Mouse (Mus musculus) inflammation-experienced regulatory T-cells, adult 6 months (primary cell): ENCODE measurements around the gene Synj2. TPM values are rescaled to one million over a fixed set of nuclear protein-coding genes. Genes with fewer than 3 reads are reported as not detected.
A peak's percentile ranks its signal among the peaks of the same experiment; 100 is the strongest.

Source experiments
- ATAC-seq: one replicate; pipeline ENCODE4 v1.8.0; 2017
- polyA plus RNA-seq, 3 experiments: library from polyadenylated mRNA; unstranded; fragments of 100-300 nt; shearing (Covaris generic); gene quantifications; one replicate each; pipeline ENCODE4 v1.2.1; 2017

Synj2 gene
- polyA plus RNA-seq, 3 experiments from 2014 or later = 11.8 to 16.8 (median 16.3) TPM

DNA sequence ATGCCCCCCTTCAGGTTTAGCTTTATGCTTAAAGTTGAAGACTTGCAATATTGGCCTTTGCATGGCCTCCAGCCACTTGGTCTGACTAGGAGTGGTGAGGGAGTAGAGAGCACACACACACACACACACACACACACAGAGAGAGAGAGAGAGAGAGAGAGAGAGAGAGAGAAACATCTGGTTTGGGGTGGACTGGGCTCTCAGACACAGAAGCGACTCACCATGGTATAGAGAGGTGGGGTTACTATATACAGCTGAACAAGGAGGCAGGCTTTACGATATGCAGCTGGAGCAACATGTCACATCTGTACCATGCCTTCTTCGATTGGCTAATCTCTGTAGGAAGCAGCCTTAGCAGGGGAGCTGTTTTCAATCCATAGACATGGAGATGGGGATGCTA is 5.4 kb upstream of the Synj2 start:
- ATAC-seq = no peak

DNA sequence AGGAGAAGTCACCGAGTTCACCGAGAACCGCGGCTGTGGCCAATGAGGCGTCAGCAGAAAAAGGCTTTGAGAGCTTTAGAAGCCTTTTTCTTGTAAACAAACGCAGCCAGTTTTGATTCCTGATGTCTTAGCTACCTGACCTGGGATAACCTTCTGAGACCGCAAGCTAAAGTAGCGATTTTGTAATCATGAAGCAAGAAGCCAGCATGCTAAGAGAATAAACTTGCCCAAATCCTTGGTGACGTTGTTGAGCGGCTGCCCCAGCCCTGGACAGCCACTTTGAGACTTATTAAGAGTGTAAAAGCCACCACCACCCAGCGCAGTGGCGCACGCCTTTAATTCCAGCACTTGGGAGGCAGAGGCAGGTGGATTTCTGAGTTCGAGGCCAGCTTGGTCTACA is 4.8 kb upstream of the Synj2 start:
- no peak for ATAC-seq

DNA sequence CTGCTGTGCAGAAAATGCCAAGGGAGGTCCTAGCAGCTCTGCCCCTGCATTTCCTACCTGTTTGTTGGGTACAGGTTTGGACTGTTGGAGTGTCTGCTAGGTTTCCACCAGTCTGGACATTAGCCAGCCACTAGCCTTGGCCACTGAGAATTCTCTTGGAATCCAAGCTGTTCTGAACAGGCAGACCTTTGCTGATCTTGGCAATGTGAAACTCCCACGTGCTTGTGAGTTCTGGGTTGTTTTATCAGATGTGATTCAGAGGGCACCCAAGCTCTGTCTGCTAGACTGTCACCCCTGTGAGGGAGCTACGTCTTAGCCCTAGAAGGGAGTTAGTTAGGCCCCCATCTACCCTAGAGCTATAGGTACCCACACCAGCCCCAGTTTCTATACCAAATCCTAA is 3.6 kb upstream of the Synj2 start:
- no peak for ATAC-seq

DNA sequence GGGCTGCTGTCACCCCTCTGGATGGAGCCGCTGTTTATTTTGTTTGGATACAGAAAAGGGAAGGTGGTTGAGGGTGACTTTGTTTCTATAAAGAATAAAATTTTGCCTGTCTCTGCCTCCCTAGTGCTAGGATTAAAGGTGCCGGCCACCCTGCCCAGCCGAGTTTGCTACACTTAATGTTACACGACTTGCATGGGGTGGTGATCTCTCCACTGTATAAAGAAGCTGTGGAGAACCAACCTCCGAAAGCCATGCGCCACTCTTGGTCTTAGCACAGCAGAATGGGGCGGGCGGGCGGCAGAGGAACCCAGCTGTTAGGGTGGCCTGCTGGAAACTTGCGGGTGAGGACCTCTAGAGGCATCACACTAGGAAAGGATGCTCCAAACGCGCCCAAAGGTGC is 1.2 kb upstream of the Synj2 start:
- ATAC-seq = no peak

DNA sequence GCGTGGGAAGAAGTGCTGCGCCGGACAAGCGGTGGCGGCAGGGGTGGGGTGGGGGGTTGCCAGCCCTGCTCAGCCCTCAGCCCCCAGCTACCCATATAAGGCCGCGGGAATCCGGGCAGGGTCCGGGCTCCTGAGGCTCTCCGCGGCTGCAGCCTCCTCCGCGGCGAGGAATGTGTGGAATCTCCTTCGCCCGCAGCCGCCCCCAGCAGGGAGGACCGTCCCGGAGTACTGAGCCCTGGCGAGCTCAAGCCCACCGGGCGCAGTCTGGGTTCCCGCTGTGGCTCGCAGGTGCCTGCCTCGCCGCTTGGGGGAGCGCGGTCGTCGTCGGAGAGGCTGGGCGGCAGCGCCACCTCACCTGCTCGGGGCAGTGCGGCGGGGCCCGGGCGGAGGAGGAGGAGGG is 288 bp upstream of the Synj2 start:
- ATAC-seq = peak; percentile 84

DNA sequence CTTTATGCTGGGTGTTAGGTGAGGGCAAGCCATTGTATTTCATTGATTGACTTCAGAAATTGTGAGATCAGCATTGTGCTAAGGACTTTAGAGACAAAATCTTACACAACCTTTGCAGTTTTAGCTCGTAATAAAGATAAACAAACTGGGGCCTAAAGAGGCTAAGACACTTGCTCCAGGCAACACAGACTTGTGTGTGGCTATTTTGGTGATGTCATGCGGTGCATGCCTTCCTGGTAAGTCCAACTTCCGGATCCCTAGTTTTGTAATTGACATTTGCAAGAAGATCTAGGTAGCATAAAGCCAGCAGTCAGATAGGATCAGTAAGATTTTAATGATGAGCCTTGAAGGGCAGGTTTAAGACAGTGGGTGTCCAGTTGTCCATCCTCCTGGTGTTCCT is 1.1 kb downstream of the Synj2 start:
- no peak for ATAC-seq

DNA sequence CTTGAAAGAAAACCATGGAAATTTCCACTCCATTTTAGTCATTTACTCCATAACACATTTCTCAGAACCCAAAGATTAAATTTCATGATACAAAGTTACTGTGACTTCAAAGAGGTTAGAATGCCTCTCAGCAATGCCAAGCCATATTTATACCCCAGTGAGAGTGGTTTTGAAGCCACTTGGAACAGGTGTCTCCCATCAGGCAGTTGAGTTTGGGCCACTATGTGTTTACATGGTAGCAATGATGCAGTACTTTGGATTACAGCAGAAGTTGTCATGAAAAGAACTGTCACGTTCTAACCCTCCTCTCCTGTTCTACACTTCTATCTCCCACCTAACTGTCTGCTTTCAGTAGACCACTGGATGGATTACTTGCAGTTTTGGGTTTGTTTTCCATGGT is 2.0 kb downstream of the Synj2 start:
- no peak for ATAC-seq

DNA sequence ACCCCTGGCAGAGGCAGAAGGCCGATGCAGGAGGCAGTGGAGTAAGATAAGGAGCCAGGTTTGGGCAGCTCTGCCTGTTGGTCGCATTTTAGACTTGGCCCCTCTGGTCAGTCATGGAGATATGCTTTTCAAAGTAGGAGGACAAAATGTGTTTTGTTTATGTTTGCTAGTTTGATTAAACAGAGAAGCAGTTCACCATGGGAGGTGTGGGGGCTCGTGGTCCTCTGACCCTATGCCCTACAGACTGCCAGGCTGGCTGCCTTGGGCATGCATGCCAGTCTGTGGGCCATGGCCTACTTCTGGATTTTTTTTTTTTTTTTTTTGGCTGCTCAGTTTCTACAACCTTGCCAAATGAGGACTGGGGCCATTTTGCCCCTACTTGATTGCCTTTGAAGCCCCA is 6.0 kb downstream of the Synj2 start:
- no peak for ATAC-seq

DNA sequence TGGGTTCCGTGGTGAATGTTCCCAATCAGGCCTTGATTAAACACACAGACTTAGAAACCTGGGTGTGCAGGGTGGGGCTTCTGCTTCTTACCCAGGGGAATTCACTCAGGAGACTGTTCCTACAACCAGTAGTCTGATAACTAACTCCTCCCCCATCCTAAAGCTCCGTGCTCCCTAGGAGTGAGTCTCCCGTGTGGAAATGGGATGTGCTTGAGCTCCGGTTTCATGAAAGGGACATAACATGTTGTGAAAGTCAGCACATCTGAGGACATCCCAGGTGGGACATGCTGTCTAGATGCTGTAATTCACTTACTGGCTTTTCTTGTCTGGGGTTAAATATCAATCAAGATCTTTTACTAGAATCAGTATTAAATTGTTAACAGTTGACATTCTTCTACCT is 11.4 kb downstream of the Synj2 start:
- ATAC-seq = no peak

DNA sequence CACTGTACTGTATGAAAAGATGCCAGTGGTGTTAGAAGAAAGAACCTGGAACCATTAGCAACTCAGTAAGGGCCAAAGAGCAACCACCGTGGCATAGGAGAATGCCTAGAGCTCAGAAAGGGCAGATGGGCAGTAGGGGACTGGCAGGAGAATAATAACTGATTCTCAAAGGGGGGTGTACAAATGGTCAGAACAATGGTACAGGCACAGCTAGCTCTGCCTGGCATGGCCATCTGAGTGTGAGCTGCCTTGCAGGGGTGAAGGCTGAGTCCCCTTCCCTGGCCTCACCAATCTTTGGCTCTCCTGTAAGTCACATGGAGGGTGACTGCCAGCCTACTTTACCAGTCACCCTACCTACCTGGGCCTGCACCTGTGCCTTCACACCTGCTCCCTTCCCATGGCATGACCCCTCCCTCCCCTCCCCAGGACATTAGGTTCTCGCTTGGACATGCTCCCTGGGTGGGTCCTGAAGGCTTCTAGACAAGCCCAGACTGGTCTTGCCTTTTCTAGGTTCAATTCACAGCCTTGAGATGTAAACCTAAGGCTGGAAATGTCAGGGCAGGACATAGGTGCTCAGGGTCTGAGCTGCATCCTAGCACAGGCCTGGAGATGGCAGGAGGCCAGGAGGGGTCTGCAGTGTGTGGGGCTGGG is 15.4 kb downstream of the Synj2 start:
- no peak for ATAC-seq

DNA sequence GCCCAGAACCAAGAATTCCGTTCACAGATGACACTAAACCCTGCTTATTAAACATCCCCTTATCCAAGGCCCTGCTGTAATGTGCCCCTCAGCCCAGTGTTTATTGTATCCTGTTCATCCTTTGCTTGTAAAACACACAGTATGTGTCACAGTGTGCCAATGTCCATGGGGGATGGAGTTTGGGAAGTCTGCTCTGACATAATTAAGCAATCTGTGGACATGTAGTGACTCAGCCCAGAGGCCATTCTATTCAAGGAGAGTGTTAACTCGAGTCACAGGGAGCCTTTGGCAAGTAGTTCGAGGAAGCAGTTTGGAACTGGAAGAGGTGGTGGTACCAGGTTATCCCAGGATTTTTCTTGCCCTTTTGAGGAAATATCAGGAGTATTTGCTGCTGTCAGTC is 16.0 kb downstream of the Synj2 start:
- ATAC-seq = no peak

DNA sequence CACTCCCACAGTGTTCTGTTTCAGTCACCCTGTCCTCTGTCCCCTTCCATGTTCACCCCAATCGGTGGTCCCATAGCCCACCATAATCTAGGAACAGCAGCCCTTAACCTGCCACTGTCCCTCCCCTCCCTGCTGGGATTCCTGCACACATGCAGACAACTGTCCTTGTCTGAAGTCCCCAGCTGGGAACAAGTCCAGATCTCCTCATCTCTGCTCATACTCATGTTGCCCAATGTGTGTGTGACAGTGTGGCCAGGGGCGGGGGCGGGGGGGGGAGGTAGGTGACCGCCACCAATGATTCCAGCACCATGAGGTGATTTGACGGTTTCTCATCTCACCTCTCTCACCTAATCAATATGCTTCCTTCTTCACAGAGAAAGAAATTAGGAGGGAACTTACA is 17.1 kb downstream of the Synj2 start:
- no peak for ATAC-seq

DNA sequence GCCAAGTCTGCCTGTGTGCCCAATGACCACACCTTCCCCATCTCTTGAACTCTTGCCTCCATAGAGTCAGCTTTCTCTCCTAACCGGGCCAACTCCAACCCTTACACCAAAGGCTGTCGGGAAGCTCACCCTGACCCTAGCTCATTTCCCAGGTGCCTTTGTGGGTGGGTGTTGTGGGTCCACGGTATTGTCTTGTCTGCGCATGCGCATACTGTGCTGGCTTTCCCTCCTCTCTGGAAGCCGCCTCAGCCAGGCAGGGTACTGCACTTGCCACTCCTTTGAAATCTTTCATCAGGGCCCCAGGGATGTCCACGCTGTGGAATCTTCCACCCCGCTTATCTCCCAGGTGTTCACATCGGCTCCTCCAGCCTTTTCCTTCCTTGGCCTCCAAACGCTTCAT is 17.6 kb downstream of the Synj2 start:
- ATAC-seq = no peak

DNA sequence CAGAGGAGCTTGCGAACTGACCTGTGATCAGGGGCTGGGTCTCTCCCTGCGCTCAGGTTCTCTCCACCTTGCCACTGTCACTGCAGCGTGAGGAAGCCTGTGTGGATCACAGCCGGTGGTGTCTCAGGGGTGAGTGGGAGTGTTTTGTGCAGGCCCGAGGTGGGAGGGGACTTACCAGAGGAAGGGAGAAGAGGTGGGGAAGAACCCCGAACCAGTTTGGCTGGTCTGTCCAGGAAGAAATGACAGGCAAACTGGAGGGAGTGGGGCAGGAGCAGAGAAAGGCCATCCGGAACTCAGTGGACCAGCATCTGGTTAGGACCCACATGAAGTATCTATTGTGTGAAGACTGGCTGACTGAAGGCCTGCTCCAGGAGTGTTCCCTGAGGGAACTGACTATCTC is 18.0 kb downstream of the Synj2 start:
- no peak for ATAC-seq

DNA sequence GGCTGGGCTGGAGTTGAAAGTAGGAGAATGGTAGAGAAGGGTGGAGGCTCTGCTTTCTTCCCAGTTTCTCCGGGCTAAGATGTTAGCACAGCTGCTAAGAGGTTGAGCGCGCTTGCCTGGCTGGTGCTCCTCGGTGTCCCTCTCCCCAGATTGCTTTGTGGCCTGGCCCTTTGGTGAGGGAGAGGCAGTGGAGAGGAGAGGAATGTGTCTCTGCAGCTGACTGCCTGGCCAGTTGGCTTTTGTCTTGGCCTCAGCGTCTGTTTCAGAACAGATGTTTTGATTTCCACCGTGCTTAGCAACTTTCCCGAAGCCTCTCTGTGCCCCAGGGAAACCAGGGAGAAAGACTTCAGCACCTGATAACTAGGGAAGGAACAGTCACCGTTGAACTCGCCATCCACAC is 18.7 kb downstream of the Synj2 start:
- ATAC-seq = no peak

DNA sequence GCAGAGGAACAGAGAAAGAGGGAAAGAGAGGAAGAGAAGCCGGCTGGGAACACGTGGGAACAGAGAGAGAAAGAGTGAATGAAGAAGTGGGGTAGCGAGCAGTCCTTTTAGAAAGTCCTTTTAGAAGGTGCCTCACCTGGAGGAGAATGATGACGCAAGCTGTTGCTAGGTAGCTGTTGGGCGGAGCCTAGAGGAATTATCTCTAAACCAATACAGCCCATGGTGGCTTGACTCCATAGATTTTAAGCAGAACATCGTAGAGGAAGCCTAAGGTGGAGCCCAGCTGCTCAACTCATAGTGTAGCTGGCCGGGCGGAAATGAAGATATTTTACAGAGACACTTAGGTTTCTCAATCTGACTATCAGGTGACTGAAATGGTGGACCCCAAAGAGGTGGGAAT is 22.7 kb downstream of the Synj2 start:
- ATAC-seq = no peak

DNA sequence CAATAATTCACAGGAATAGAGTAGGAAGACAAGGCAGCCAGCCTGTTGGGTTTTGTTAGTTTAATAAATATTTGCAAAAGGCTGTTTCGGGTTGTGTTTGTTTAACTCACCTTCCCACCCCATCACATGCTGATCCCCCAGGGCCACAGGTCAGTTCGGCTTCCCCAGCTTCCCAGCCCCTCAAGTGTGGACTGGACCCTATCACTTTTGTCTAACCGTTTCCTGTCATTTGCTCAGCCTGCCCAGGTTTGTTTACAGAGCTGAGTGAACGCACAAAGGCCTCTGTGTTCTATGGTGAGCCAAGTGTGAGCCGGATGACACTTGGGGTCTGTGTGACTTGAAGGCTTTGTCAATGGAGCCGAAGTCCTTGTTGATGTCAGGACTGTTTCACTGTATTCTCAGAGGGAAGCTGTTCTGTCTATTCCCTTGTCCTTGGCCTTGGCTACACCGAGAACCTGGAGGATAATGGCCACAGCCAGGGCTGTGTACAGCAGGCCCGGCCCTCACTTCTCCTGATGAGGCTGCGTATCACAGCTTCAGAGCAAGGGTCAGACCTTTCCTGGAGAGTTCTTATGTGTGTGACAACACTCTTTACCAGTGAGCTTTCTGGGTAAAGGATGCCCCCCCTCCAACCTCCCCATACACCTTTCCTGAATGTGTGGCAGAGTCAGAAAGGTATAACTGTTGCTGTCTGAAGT is 24.2 kb downstream of the Synj2 start:
- no peak for ATAC-seq

DNA sequence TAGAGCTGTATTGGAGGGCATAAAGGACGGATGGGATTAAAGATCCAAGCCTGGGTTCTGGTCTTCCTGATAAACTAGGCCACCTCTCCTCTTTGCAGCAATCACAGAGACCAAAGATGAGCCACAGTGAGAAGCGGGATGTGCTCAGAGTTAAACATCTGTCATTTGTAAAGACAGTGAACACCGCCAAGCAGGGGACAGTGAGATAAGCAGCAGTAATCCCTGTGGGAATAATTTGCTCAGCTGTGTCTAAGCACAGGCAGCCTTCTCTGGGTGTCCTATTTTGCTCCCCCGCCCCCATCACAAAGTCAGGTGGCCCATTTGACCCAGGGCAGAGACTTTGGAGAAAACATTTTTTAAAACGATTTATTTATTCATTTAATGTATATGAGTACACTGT is 25.6 kb downstream of the Synj2 start:
- no peak for ATAC-seq

DNA sequence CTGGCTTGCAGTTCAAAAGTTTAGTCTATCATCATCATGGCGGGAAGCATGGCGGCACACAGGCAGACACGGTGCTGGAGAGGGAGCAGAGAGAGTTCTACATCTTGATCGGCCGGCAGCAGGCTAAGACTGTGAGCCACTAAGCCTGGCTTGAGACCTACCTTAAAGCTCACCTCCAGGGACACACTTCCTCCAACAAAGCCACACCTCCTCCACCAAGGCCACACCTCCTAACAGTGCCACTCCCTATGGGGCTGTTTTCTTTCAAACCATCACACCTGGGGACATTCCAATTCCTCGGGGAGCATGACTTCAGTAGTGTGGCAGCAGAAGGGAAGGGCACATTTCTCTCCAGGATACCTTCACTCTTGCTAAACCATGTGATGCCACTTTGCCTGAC is 27.5 kb downstream of the Synj2 start:
- ATAC-seq = no peak

DNA sequence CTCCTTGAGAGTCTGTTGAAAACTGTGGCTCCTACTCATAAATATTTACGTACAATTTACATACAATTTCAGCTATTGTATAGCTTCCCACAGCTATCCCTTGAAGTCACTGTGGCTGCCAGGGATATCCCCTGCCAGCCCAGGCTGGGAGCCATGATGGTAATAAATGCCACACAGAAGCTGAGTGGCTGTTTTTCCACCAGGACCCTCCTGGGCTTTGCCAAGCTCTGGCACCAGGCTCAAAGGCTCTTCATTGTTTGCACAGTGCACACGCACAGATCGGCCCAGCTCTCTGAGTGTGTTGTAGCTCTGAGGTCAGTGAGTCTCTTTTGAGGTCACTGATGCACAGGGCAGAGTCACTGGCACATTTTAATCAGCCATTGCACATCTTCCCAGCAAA is 28.2 kb downstream of the Synj2 start:
- no peak for ATAC-seq

DNA sequence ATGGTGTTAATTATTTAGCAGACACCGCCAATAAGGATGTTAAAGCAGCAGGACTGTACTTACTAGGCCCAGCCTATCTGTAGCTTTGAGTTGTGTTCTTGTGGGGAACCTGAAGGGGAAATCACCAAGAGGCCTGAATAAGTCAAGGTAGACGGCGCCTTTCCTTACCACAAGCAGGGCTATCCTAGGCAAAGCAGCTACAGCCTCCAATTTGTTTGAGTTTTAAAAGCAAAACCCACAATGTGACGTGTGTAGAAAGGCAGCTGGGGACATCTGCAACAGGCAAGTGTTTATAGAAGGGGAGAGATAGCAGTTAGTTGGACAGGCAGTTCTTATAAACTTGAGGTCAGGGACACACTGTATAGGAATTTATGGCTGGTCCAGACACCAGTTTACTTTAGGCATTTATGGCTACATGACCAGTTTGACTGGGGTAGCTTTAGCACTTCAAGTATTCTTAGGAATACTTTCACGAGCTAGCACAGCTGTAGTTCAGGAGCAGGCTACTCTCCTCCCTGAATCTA is 29.3 kb downstream of the Synj2 start:
- no peak for ATAC-seq

DNA sequence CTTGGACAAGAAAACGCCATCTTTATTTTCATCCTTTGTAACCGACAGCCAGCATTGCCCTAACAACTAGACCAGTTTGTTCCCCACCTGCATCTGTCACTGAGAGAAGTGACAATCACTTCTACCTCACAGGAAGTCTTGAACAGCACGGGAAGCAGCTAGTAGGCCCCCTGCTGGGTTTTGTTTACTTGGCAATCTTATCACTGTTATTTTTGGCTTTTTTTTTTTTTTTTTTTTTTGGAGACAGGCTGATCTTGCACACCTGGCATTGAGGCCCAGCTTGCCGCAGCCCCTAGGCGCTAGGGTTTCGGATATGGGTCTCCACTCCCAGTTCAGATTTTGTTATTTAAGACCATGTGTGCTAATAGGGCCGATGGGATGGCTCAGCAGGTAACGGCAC is 32.5 kb downstream of the Synj2 start:
- ATAC-seq = no peak

DNA sequence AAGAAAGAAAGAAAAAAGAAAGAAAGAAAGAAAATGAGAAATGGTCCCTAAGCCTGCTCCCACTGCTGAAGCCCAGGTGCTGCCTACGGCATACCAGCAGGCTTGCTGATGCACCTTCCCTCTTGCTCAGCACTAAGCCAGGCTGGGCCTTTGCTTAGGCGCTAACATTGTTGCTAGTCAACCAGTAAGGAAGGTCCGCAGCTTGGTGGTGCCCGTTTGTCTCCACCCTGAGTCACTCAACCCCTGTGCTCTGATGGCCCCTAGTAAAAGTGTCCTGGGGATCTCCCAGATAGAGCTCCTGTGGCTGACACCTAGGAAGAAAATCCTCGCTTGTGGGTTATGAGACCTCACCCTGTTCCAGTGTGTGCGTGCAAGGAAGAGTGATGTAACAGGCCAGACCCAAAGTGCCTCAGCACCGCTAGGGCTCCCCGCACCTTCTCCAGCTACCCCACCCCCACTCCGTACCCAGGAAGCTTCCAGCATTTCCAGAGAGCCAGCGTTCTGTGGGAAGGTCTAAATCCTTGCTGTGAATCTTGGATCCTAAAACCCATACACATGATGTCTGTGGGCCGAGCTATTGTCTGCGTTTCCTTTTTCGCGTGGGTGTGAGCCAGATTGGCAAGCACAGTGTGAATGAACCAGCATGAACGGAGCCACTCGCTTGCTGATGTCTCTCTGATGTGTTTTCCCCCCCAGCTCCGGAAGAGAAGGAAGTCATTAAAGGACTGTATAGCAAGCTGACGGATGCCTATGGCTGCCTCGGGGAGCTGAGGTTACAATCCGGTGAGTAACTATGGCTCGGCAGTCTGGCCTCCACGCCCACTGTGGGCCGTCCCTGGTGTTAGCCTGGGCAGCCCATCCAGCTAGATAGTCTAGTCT is 34.3 kb downstream of the Synj2 start:
- ATAC-seq = peak; percentile 70
